Mouse (Mus musculus) midbrain, embryonic 10.5 days (tissue): ENCODE results near the gene Cobl. TPM values are rescaled to one million over a fixed set of nuclear protein-coding genes. Genes with fewer than 3 reads are reported as not detected.

Experiments
- DNase-seq: peaks from one replicate; pipeline ENCODE4 v3.0.0-alpha.2; 2017; ENCODE audit warnings: low spot score
- H3K27ac ChIP-seq: fragments of 300-500 bp; sonication (generic); replicated peaks from 2 replicates; pipeline ENCODE4 v1.5.1; 2016; ENCODE audit warnings: mild to moderate bottlenecking
- H3K27me3 ChIP-seq: fragments of 300-500 bp; sonication (generic); 2 replicates; pipeline ENCODE4 v1.6.1; 2016; ENCODE audit warnings: low read depth, mild to moderate bottlenecking; ENCODE audit not compliant: poor library complexity, severe bottlenecking
- H3K36me3 ChIP-seq: fragments of 300-500 bp; sonication (generic); 2 replicates; pipeline ENCODE4 v1.6.1; 2016; ENCODE audit warnings: mild to moderate bottlenecking, moderate library complexity
- H3K4me1 ChIP-seq: fragments of 300-500 bp; sonication (generic); 2 replicates; pipeline ENCODE4 v1.6.1; 2016
- H3K4me3 ChIP-seq: fragments of 300-500 bp; sonication (generic); 2 replicates; pipeline ENCODE4 v1.5.1; 2016; ENCODE audit warnings: mild to moderate bottlenecking, moderate library complexity
- H3K9me3 ChIP-seq: fragments of 300-500 bp; sonication (generic); replicated peaks from 2 replicates; pipeline ENCODE4 v1.6.1; 2016; ENCODE audit warnings: mild to moderate bottlenecking
- WGBS: fragments of 180-500 bp; shearing (Covaris S2); methylation state at CpG from one replicate; pipeline ENCODE4 v1.1.7; 2016; 5-methylcytosine and 5-hydroxymethylcytosine counted together
- polyA plus RNA-seq: library from polyadenylated mRNA; unstranded; fragments of >200 nt; fragmentation: Nextera tagmentation; extraction: Ambion mirVana; gene quantifications from 2 replicates; pipeline ENCODE4 v1.2.1, GENCODE M21; 2016

Cobl gene
- polyA plus RNA-seq, 1 experiment from 2014 or later: 1.9 TPM

DNA sequence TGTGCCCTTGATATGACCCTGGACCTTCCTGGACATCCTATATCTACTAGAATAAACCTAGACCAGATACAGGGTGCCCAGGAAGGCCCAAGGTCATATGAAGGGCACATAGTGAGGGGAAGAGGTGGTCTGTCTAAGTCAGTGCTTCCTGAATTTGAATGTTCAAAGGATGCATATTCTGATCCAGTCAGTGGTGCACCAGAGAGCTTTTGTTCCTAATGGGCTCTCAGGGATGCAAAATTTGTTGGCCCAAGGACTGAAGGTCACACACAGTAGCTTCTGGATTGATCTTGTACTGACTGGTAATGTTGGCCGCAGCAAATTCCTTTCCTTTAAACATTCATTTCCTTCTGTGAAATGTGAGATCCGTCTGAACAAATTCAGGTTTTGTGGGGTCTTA lies 2.5 kb upstream of the Cobl start:
- H3K4me1 ChIP-seq: peaks cover 11% of the 10 kb centered on the region
- no peaks in the 10 kb centered on the region for H3K36me3 ChIP-seq
- no peak overlapping the region for H3K27ac ChIP-seq
- WGBS: 75% methylated on average over 2 of the region's 2 CpGs
- no peak overlapping the region for H3K4me3 ChIP-seq
- DNase-seq: no peak
- no peaks in the 10 kb centered on the region for H3K9me3 ChIP-seq
- H3K27me3 ChIP-seq: peaks cover 45% of the 10 kb centered on the region

DNA sequence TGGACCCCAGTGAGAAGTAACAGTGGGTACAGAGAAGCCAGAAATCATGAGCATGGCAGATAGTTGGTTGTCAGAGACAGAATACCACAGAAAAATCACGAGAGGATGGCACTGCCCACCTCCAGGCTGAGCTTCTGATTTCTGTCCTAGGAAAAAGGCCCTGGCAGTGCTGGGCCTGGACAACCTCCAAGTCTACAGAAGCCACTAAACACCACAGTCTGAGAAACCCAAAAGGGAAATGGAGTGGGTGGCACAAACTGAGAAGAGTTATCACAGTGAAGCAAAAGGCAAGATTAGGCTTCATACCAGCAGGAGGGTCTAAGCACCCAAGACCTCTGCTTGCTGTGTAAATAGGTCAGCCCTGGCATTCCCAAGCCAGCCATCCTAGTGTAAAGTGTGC lies 1.8 kb upstream of the Cobl start:
- Histone ChIP-seq H3K36me3 (no peaks in the 10 kb centered on the region), H3K4me3 (no peak overlapping the region), H3K27ac (no peak overlapping the region), H3K27me3 (peaks cover 49% of the 10 kb centered on the region), H3K9me3 (no peaks in the 10 kb centered on the region), H3K4me1 (peaks cover 11% of the 10 kb centered on the region)
- 75% methylated on average over 1 of the region's 1 CpGs for WGBS
- DNase-seq: no peak

- no peak for DNase-seq
- no peaks in the 10 kb centered on the region for H3K36me3 ChIP-seq
- H3K4me3 ChIP-seq: peak overlapping the region; percentile 83
- peaks cover 49% of the 10 kb centered on the region for H3K27me3 ChIP-seq
- 45% methylated on average over 1 of the region's 1 CpGs for WGBS
- H3K9me3 ChIP-seq: no peaks in the 10 kb centered on the region
- peaks cover 11% of the 10 kb centered on the region for H3K4me1 ChIP-seq
- H3K27ac ChIP-seq: no peak overlapping the region
These were observed 469 bp upstream of the Cobl start for GRCm38 (mm10) chr11:12465229-12465628.

GRCm38 (mm10) chr11:12463615-12464170 lies 1.1 kb downstream of the Cobl start:
- H3K27me3 ChIP-seq: peaks cover 49% of the 10 kb centered on the region

DNA sequence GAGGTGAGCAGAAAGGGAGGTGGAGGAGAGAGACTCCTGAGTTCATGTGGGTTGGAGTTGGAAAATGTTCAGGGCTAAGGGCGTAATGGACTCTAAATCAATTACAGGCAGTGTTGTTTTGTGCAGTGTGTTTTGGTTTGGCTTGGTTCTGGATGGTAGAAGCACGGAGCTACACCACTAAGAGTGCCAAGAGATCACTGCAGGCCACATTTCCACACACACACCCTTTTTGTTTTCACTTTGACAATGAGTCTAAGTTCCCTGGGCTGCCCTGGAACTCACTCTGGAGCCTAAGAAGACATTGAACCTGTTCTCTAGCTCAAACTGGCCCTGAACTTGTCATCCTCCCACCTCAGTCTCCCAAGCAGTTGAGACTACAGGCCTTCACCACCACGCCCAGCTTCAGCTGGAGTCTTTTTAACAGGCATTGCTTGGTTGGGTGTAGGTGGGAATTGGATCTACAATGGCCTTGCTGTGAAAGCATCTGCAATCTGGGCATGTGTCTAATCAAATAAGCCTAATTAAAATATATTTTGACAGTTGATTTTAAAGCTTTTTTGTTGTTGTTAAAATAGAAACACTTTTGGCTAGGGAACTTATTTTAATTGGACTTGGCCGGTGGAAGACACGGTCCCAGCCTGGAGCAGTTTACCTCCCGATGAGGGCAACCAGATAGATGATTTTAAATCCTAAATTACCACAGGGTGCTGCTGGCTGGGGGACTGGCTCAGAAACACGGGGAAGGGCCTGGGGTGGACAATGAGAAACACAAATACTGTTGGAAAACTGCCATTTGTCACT lies 4.8 kb downstream of the Cobl start:
- WGBS: 83% methylated on average over 7 of the region's 7 CpGs

More at GRCm38 (mm10) chr11:12463615-12464170, 1.1 kb downstream of the Cobl start:
- no peak overlapping the region for H3K27ac ChIP-seq
- 64% methylated on average over 13 of the region's 13 CpGs for whole genome bisulfite sequencing
- peak overlapping the region; percentile 83 for H3K4me3 ChIP-seq
- peak; percentile 14 for DNase-seq
- no peaks in the 10 kb centered on the region for H3K9me3 ChIP-seq
- no peaks in the 10 kb centered on the region for H3K36me3 ChIP-seq
- H3K4me1 ChIP-seq: peaks cover 11% of the 10 kb centered on the region

GRCm38 (mm10) chr11:12458814-12459213 lies 5.9 kb downstream of the Cobl start:
- peaks cover 3% of the 10 kb centered on the region for H3K4me1 ChIP-seq
- DNase-seq: no peak
- H3K9me3 ChIP-seq: no peaks in the 10 kb centered on the region
- H3K27ac ChIP-seq: no peak overlapping the region
- no peak overlapping the region for H3K4me3 ChIP-seq
- WGBS: 71% methylated on average over 3 of the region's 3 CpGs
- no peaks in the 10 kb centered on the region for H3K36me3 ChIP-seq
- H3K27me3 ChIP-seq: peaks cover 20% of the 10 kb centered on the region

More for the DNA sequence above, 4.8 kb downstream of the Cobl start:
- Histone ChIP-seq H3K27me3 (peaks cover 31% of the 10 kb centered on the region), H3K9me3 (no peaks in the 10 kb centered on the region), H3K36me3 (no peaks in the 10 kb centered on the region), H3K4me3 (no peak overlapping the region), H3K4me1 (peaks cover 11% of the 10 kb centered on the region), H3K27ac (no peak overlapping the region)
- DNase-seq: no peak

GRCm38 (mm10) chr11:12458392-12458791 lies 6.4 kb downstream of the Cobl start:
- H3K4me3 ChIP-seq: no peak overlapping the region
- peaks cover 15% of the 10 kb centered on the region for H3K27me3 ChIP-seq
- H3K36me3 ChIP-seq: no peaks in the 10 kb centered on the region
- no peaks in the 10 kb centered on the region for H3K4me1 ChIP-seq
- WGBS: 84% methylated on average over 2 of the region's 2 CpGs
- no peak for DNase-seq
- H3K27ac ChIP-seq: no peak overlapping the region
- no peaks in the 10 kb centered on the region for H3K9me3 ChIP-seq

DNA sequence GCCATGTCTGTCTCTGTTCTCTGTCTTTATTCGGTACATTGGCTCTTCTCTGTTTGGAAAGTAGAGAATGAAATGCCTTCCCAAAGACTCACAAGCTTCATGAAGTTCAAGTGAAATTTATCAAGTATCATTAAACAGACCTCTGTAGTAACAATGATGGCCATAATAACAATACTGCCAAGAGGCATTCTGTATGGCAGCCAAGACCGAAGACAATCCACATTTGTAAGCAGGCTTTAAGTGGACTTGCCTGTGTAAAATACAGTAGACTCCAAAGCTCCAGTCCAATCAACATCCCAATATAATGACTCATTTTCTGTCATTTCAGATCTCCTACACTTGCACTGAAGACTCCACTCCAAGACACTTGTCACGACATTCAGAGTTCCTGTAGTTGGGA lies 16.7 kb downstream of the Cobl start:
- DNase-seq: no peak
- H3K27me3 ChIP-seq: no peaks in the 10 kb centered on the region
- 91% methylated on average over 3 of the region's 3 CpGs for WGBS
- no peak overlapping the region for H3K27ac ChIP-seq
- no peaks in the 10 kb centered on the region for H3K9me3 ChIP-seq
- peaks cover 7% of the 10 kb centered on the region for H3K4me1 ChIP-seq
- no peaks in the 10 kb centered on the region for H3K36me3 ChIP-seq
- no peak overlapping the region for H3K4me3 ChIP-seq

GRCm38 (mm10) chr11:12445222-12445621 lies 19.5 kb downstream of the Cobl start:
- peaks cover 8% of the 10 kb centered on the region for H3K4me1 ChIP-seq
- WGBS: 78% methylated on average over 2 of the region's 2 CpGs
- no peaks in the 10 kb centered on the region for H3K36me3 ChIP-seq
- no peaks in the 10 kb centered on the region for H3K9me3 ChIP-seq
- H3K27me3 ChIP-seq: no peaks in the 10 kb centered on the region
- no peak overlapping the region for H3K4me3 ChIP-seq
- no peak overlapping the region for H3K27ac ChIP-seq
- no peak for DNase-seq

DNA sequence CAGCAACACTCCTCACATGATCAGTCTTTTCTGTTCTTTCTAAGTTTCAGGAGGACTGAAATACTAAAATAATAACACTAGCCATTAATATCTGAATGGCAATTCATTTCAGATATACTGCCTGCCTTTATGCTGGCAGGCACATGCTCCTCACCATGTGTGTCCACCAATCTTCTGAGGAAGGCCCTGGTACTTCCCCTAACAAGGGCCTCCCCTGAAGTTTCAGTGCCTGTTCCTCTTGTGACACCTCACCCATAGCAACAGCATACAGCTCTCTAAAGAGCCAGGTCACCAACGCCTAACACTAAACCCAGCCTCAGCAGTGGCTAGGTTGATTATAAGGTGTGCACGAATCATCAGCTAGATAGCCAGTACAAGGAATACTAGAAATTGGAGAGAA lies 20.5 kb downstream of the Cobl start:
- WGBS: 87% methylated on average over 2 of the region's 2 CpGs
- H3K27me3 ChIP-seq: no peaks in the 10 kb centered on the region
- no peaks in the 10 kb centered on the region for H3K36me3 ChIP-seq
- no peak overlapping the region for H3K4me3 ChIP-seq
- H3K27ac ChIP-seq: no peak overlapping the region
- H3K9me3 ChIP-seq: no peaks in the 10 kb centered on the region
- DNase-seq: no peak
- peaks cover 8% of the 10 kb centered on the region for H3K4me1 ChIP-seq

GRCm38 (mm10) chr11:12443614-12444013 lies 21.1 kb downstream of the Cobl start:
- no peak overlapping the region for H3K4me3 ChIP-seq
- no peaks in the 10 kb centered on the region for H3K27me3 ChIP-seq
- no peak overlapping the region for H3K27ac ChIP-seq
- H3K9me3 ChIP-seq: no peaks in the 10 kb centered on the region
- DNase-seq: no peak
- H3K36me3 ChIP-seq: no peaks in the 10 kb centered on the region
- peaks cover 8% of the 10 kb centered on the region for H3K4me1 ChIP-seq
- 48% methylated on average over 4 of the region's 4 CpGs for WGBS

GRCm38 (mm10) chr11:12443185-12443584 lies 21.6 kb downstream of the Cobl start:
- no peak overlapping the region for H3K27ac ChIP-seq
- H3K4me3 ChIP-seq: no peak overlapping the region
- DNase-seq: no peak
- H3K36me3 ChIP-seq: no peaks in the 10 kb centered on the region
- no peaks in the 10 kb centered on the region for H3K9me3 ChIP-seq
- H3K27me3 ChIP-seq: no peaks in the 10 kb centered on the region
- WGBS: 75% methylated on average over 5 of the region's 5 CpGs
- H3K4me1 ChIP-seq: peaks cover 8% of the 10 kb centered on the region

DNA sequence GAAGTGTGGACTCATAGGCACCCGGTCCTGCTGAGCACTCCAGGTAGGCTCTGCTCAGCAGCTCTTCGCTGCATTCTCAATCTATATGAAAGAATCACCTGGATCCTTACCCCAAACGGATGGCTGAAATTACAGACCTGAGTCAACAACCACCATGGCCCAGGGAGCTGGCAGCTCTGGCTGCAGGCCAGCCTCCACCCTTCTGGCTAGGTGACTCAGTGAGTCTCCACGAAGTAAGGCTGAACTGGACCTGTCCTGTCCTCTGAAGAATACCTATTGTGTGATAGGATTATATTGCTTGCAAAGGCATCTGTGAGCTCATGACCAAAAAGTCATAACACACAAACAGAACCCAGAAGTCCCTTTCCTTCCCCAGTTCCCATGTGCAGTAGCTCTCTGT lies 22.5 kb downstream of the Cobl start:
- Histone ChIP-seq H3K9me3 (no peaks in the 10 kb centered on the region), H3K27me3 (no peaks in the 10 kb centered on the region), H3K27ac (no peak overlapping the region), H3K36me3 (no peaks in the 10 kb centered on the region), H3K4me1 (peaks cover 8% of the 10 kb centered on the region), H3K4me3 (no peak overlapping the region)
- no peak for DNase-seq
- WGBS: 81% methylated on average over 4 of the region's 4 CpGs
